Mouse (Mus musculus): ENCODE data around the gene Mgea5.
"Not testable (repeated sequence)": the region's sequence is repeated elsewhere in the genome, so short reads cannot be mapped to it uniquely, and the experiment has no call there.

Mgea5 gene

DNA sequence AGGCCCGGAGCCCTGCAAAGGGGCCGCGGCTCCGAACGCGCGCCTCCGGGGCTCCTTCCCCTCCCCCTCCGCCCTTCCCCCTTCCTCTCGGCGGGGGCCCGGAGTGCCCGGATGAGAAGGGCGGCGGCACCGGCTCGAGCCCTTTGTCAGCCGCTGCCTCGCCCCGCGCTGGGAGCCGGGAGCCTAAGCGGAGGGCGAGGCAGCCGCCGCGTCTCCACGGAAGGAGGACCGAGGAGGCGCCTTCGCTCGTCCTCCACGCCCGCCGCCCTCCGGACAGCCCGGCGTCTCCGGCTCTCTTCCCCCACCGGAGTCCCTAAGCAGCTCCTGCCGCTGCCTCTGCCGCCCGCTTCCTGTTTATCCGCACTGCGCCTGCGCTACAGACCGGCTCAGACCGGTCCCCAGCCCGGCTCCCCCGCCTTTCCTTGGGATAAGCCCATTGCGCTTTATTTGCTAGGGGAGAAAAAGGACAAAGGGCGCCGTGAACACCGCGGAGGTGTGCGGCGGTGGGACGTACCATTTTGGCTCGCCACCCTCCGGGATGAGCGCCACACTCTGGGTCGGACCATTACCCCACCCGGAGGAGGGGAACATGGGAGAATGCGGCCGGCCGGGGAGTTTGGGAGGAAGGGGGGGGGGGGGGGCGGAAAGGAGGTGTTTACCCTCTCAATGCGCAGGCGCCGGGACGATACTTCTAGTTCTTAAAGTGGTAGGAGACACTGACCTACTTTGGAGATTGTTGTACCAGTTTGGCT lies at the start of gene Mgea5:
Mgea5 (minus strand) TSS at position 657 of the 752 bp plus-strand sequence.
- DNase-seq (ENCODE audit: low spot score), result peak; percentile 97

DNA sequence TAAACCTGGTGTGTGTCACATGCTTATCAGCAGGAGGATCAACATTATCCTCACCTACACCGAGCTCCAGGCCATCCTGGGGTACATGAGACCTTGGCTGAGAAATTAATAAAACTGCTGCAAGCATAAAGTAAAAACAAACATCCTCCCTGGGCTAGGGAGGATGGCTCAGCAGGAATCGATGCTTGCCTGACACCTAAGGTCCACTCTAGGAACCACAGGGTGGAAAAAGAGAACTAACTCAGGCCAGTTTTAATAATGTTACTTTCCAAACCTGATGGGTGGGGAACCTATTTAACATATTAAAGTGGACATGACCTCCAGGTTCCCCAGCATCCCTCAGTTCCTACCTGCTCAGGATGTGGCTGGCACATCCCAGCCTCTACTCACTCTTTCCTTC lies 47.0 kb upstream of the Mgea5 start:
- DNase-seq (ENCODE audit: low spot score), result no peak

GRCm38 (mm10) chr19:45827736-45828135 lies 44.1 kb upstream of the Mgea5 start:
- no peak for DNase-seq (ENCODE audit: low spot score)

- DNase-seq (ENCODE audit: low spot score), result no peak
Measured at GRCm38 (mm10) chr19:45827125-45827524, 43.5 kb upstream of the Mgea5 start.

DNA sequence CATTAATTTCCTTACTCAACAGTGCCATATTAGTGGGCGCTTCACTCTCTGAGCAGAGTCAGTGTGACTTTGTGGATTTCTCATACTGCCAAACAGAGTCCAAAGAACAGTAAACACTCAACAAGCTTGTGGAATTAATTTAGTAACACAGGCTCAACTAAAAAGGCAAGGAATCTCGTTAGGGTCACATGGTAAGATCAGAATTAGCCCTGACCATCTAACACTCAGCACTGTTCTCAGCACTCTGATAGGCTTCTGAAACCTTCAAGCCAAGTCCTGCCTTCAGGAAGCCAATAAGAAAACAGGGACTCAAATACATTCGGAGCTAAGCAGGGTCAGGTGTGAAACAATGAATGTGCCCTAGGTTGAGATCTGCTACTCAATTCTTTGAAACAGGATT lies 42.5 kb upstream of the Mgea5 start:
- no peak for DNase-seq (ENCODE audit: low spot score)

GRCm38 (mm10) chr19:45821832-45822231 lies 38.2 kb upstream of the Mgea5 start:
- DNase-seq (ENCODE audit: low spot score), result no peak

DNA sequence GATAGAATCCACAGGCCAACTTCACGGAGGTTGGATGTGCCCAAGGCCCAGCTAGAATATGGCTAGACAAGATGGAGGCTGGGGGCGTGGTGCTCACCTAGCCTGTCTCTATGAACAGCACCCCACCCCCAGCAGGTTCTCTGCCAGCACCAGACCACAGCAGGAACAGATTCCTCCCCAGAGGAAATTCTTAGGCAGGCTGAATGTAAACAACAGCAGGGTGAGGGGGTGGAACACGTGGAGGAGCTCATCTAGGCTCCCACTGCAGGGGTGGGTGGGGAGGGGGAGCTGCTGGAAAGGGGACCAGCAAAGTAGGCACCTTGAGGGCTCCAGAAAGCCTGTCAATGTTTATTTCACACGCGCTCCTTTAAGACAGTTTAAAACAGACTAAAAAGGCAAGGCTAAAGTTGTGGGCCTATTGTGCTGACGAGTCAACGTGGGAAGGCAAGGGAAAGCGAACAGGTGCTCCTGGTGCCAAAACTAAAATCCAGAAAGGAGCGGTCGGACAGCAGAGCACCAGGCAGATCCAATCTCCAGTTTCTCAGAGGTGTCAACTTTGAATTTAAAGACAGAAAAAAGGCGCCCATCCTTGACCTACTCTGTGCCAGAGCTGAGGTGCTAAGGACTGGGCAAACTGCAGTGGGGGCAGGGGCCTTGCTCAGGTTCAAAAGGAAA lies 34.3 kb upstream of the Mgea5 start:
- no peak for DNase-seq (ENCODE audit: low spot score)

GRCm38 (mm10) chr19:45816727-45817126 lies 33.1 kb upstream of the Mgea5 start:
- no peak for DNase-seq (ENCODE audit: low spot score)

DNA sequence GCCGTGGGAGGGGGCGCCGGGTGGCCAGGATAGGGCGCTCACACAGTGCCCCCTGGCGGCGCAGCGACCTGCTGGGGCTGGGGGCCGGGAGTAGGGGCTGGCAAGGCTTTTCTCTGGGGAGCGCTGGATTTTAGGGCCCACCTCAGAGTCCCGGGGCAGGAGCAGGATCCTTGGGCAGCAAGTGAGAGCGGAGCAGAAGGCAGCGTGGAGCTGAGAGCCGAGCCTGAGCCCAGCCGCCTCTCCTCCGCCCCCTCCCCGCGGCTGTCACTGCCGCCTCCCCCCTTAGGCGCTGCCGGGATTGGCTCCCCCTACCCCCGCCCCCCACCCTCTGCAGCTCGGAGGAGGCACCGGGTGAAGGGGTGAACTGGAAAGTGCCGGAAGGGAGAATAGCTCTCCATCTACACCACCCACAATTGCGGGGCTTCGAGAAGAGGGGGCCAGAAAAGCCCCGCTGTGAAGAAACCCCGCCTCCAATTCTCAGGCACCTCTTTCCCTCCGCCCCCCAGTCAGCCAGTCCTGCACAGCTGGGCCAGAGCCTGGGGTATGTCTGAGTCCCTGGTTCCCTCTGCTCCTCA lies 32.3 kb upstream of the Mgea5 start, which contains the start of gene Kcnip2:
Kcnip2 (minus strand) TSS at position 231 of the 575 bp plus-strand sequence.
- no peak for DNase-seq (ENCODE audit: low spot score)

DNA sequence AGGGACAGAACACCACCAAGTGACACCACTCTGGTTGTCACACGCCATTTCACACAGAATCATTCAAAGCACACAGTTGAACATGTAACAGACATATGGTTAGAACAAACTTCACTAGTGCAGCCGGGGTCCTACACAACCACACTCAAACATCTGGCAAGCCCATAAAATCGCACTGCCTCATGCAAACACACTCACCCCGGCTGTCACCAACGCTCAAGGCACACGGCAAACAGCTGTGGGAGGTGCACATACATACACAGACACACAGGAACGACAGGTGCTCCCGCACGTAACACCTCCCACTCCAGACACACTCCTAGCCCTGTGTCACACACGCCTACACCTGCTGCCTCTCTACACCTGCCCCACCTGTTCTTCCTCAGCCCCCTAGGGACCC lies 31.5 kb upstream of the Mgea5 start:
- DNase-seq (ENCODE audit: low spot score), result no peak

GRCm38 (mm10) chr19:45813801-45814200 lies 30.2 kb upstream of the Mgea5 start:
- no peak for DNase-seq (ENCODE audit: low spot score)

- peak; percentile 73 for DNase-seq (ENCODE audit: low spot score)
Measured at GRCm38 (mm10) chr19:45813263-45813662, 29.6 kb upstream of the Mgea5 start.

DNA sequence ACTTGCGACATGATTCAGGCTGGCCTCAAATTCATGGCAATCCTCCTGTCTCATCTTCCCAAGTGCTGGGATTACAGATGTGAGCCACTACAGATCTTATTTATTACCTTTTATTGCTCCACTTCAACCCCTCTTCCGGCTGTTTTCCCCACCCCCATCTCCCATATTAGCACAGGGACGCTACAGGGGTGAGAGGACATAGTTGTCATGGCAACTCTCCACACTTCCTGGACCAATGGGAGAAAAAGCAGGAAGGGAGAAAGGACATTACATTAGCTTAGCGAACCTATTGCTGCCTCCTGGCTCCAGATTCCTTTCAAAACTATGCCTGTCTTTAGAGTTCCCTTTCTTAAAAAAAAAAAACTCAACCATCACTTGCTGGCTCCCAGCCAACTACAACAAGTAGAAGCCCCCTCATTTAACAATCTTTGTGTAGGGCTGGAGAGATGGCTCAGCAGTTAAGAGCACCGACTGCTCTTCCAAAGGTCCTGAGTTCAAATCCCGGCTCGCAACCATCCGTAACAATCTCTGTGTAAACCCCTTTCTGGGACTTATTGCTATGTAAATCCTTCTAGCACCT lies 29.1 kb upstream of the Mgea5 start:
- peak; percentile 40 for DNase-seq (ENCODE audit: low spot score)

GRCm38 (mm10) chr19:45812115-45812514 lies 28.5 kb upstream of the Mgea5 start:
- DNase-seq (ENCODE audit: low spot score), result peak; percentile 62

- DNase-seq (ENCODE audit: low spot score), result no peak
Measured at GRCm38 (mm10) chr19:45811028-45811674, 27.5 kb upstream of the Mgea5 start.

- DNase-seq (ENCODE audit: low spot score), result no peak
Measured at GRCm38 (mm10) chr19:45807732-45808131, 24.1 kb upstream of the Mgea5 start.

DNA sequence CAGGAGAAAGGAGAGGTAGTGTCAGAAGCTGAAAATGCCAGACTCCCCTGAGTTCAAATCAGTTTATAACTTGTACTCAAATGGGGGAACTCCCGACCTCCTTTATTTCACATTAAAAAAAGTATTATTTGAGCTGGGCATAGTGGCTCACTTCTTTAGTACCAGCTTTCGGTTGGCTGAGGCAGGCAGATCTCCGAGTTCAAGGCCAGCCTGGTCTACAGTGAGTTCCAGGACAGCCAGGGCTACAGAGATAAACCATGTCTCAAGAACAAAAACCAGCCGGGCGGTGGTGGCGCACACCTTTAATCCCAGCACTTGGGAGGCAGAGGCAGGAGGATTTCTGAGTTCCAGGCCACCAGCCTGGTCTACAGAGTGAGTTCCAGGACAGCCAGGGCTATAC lies 22.2 kb upstream of the Mgea5 start:
- not testable (repeated sequence) for DNase-seq (ENCODE audit: low spot score)

DNA sequence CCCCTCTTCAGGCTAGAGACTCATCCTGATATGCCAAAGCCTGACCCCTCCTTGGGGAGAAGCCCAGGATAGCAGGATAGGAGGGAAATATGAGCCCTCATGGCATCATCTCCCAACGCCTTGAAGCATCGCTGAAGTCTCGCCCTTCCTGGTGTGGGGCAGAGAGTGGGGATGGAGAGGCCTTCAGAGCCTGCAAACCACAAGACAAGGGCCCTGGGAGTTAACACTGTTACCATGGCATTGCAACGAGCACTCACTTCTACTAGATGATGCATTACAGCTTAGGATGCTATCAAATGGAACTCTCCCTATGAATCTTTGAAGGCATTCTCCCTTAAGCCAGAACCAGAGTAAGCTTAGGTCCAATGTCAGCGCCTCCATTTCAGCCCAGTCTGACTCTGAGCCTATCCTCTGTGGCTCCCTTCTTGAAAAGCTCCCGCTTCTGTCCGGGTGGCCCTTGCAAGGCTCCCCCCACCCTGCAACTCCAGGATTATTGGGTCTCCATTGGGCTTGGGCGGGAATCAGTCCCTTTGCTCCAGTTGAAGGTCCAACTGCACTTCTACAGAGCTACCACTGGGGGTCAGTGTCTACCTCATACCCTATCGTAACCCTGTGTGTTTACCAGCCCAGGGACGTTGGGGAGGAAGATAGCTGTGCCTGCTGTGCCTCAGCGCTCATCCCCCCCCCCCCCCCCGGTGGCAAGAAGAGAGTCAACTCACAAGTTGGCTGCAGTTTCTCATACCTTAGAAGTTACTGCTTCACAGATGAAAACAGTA lies 21.1 kb upstream of the Mgea5 start:
- peak; percentile 49 for DNase-seq (ENCODE audit: low spot score)

DNA sequence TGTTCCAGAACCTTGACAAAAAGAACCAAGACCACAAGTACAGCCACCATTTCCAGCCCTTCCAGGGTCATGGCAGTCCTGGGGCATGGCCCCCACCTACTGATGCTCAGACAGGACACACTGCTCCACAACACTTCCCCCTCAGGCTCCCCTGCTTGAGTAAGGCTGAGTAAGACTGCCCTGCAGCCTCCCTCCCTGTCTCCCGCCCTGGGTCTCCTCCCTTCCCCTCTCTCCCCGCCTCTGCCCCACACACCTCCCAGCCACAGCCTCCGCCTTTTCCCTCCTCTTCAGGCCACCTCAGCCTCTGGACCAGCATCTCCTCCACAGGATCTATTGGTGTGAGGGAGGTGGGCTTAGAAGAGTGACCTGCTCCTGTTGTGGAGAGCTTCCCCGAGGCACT lies 19.8 kb upstream of the Mgea5 start:
- no peak for DNase-seq (ENCODE audit: low spot score)

- no peak for DNase-seq (ENCODE audit: low spot score)
Measured at GRCm38 (mm10) chr19:45802702-45803101, 19.1 kb upstream of the Mgea5 start.

GRCm38 (mm10) chr19:45796879-45797278 lies 13.2 kb upstream of the Mgea5 start:
- DNase-seq (ENCODE audit: low spot score), result no peak

All from MN1 (cell line).